Mouse (Mus musculus): Measurements from ENCODE around the gene Btrc.

DNA sequence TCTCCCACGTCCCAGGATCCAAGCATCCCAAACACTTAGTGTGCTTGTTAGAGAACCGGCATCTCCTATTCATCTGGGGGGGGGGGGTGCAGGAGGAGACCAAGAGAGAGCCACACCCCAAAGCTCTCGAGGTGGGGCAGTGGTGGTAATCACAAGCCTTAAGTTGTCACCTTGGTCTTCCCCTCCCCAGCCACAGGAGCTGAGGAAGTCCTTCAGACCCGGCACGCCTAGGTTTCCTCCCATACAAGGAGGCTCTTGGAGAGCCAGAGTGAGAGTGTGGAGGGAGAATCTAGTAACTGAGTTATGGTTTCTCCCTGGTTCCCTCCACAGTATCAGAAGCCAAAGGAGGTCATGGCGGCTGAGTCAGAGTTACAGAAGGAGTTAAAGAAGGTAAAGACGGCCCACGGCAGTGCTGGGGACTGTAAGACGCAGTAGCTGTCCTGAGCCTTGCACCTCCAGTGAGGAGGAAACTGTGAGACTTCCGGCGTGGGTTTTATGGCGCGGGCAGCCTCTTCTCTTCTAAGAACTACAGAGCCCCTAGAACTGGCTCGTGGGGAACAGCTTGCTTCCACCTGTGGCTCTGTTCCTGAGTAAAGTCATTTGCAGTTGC, 213.7 kb downstream of the Btrc start:
- TF ChIP-seq KAT2A (conservative IDR thresholded peaks at IDR 0.05; ENCODE audit: low read depth, low read length) (no peak), ZNF384 (IDR thresholded peaks at IDR 0.05; ENCODE audit: low read depth, low read length) (no peak), POLR2A (IDR thresholded peaks at IDR 0.05; ENCODE audit: control insufficient read depth in 1 of 2, insufficient read depth in 1 of 2, low read depth in 1 of 2, low read length in 2 of 2, poor library complexity in 1 of 2) (no peak), ZMIZ1 (IDR thresholded peaks at IDR 0.05; ENCODE audit: low read depth, low read length) (no peak), MXI1 (IDR thresholded peaks at IDR 0.05; ENCODE audit: low read depth, low read length) (no peak)
